Mouse (Mus musculus) liver, postnatal 0 days (tissue): ENCODE results near the gene Hist1h3d.

ENCODE experiments used
- CTCF ChIP-seq: sonication (generic); IDR thresholded peaks from 2 replicates; pipeline ENCODE4 v1.5.1; 2016; ENCODE audit warnings: antibody characterized with exemption, low read depth
- EP300 ChIP-seq: IDR thresholded peaks from 2 replicates; pipeline ENCODE4 v1.6.1; 2016; ENCODE audit warnings: antibody characterized with exemption, low read depth, mild to moderate bottlenecking

DNA sequence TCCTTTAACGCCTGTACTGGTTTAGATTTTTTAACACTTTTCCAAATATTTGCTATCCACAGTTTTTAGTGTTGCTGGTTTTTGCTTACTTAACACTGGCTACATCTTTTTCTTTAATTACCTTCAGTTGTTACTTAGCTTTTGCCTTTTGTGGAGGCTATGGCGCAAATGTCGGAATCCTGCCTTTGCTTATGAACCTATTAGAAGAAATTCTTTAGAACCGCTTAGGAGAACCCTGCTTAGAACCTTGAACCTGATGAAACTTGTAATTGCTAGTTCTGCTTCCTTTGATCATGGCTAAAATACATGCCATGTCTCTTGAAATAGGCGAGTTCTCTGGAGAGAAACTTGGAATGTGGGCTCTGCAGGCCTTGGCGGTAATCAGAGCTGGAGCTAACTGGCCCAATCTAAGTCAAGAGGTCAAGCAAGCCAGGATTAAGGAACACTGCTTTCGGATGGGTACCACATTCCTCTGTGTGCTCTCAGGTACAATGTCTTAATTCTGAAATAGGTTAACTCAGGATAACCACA is 853 bp downstream of the Hist1h3d start:
- TF ChIP-seq CTCF, result no peak
- no peak for TF ChIP-seq EP300
